12 mouse cellular contexts compared by ENCODE assay signal in the genomic region with DNA sequence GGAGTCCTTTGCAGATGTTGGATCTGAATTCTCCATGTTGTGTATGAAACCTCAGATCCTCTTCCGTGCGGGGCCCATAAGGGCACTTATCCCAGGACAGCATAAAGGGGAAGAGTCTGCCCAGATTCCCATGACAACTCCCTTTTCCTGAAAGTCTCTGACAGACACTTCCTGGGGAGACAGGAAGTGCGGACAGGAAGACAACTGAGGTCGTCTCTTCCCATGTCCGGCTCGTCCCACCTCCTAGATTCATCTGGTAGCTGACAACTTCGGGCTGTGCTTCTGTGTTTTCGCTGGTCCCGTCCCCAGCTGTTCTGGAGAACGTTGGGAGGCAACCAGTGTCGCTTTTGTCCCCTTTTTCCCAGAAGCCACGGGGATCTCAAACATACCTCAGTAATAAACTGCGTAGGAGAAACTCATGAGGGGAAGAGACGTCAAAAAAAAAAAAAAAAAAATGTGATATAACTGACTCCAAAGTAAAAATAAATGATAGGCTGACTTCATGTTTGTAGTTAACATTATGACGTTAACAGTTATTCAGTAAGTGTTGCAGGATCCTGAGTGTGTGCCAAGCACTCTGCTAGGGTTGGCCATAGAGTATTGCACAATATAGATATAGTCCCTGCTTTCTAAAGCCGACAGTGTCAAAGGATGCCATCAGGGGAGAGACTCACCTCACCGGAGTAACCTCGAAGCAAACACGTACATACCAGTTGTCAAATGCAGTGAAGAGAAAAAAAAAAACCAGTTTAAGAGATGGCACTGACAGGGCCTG.
DNase-seq lines count a peak whose midpoint lies in the region; ATAC-seq and TF ChIP-seq lines count a peak whose summit lies in the region.
"Had no signal": no experiment of that assay in that cellular context is flagged by ENCODE, and none has a peak within 500 bp of the region (broad histone marks: within the 10 kb centered on the region; RNA-seq: fewer than 3 reads in every experiment).

No protein-coding gene starts in this region.

- peaks cover 12% of the 10 kb centered on the region for H3K4me1 ChIP-seq in brown adipose tissue, adult 24 weeks (ENCODE audit: control insufficient read depth, insufficient read depth, insufficient read length, low read length)
- H3K4me1 ChIP-seq in liver, postnatal 0 days (ENCODE audit: insufficient read depth): peaks cover 8% of the 10 kb centered on the region

- DNase-seq in heart, adult 8-10 months (ENCODE audit: low spot score): peak; percentile 53
- peak; percentile 38 to 51 for DNase-seq in kidney, adult 8-10 months
- DNase-seq in liver, postnatal 0 days: no peak
- DNase-seq in cerebellum, adult 9-10 months: no peak
- DNase-seq in thymus, postnatal 25 days: no peak
- DNase-seq in testis, postnatal 10 days (ENCODE audit: low spot score): no peak
- DNase-seq in Muller cell, postnatal 12 days (ENCODE audit: inconsistent ontology term): no peak
- DNase-seq: cerebellum, adult 11-12 months; forebrain, postnatal 0 days had no signal

- H3K27ac ChIP-seq in brown adipose tissue, adult 24 weeks (replicated peaks; ENCODE audit: low read depth, low read length): 0 out of 2 replicates have a peak overlapping the region, but pooled peaks have one; percentile 47
- H3K27ac ChIP-seq in liver, postnatal 0 days (ENCODE audit: low read depth): peak overlapping the region; percentile 39; the same call in 1 of the 2 replicates
- H3K27ac ChIP-seq: embryonic facial prominence, embryonic 13.5 days; hindbrain, embryonic 14.5 days had no signal

- no peak for TF ChIP-seq CTCF in liver, postnatal 0 days (IDR thresholded peaks at IDR 0.05; ENCODE audit: low read depth)

- 51% methylated on average over 19 of the region's 19 CpGs for WGBS in liver, postnatal 0 days (ENCODE audit: insufficient replicate concordance)

- peak; percentile 68 for ATAC-seq in liver, postnatal 0 days
- ATAC-seq: forebrain, postnatal 0 days had no signal

- no peaks in the 10 kb centered on the region for H3K9me3 ChIP-seq in liver, postnatal 0 days (ENCODE audit: low read length)
- H3K9me3 ChIP-seq: embryonic facial prominence, embryonic 13.5 days had no signal

- H3K9ac ChIP-seq in liver, postnatal 0 days (replicated peaks): no peak overlapping the region
- H3K9ac ChIP-seq: embryonic facial prominence, embryonic 13.5 days; forebrain, postnatal 0 days; hindbrain, embryonic 14.5 days had no signal

- H3K4me2 ChIP-seq in liver, postnatal 0 days (ENCODE audit: low read depth, low read length): peak overlapping the region; percentile 24; the same call in 1 of the 2 replicates
- H3K4me2 ChIP-seq: embryonic facial prominence, embryonic 13.5 days; hindbrain, embryonic 14.5 days had no signal

- 0 out of 2 replicates have a peak overlapping the region, but pooled peaks have one; percentile 25 for H3K4me3 ChIP-seq in brown adipose tissue, adult 24 weeks (ENCODE audit: insufficient read depth, low read depth, low read length)
- H3K4me3 ChIP-seq in liver, postnatal 0 days (ENCODE audit: low read depth, low read length): no peak overlapping the region
- H3K4me3 ChIP-seq: embryonic facial prominence, embryonic 13.5 days had no signal

- H3K27me3 ChIP-seq in liver, postnatal 0 days (ENCODE audit: insufficient read depth, low read length): no peaks in the 10 kb centered on the region
- H3K27me3 ChIP-seq: embryonic facial prominence, embryonic 13.5 days had no signal

- TF ChIP-seq EP300 in liver, postnatal 0 days (IDR thresholded peaks at IDR 0.05; ENCODE audit: low read depth): no peak

- no peaks in the 10 kb centered on the region for H3K36me3 ChIP-seq in liver, postnatal 0 days (replicated peaks; ENCODE audit: insufficient read depth, low read length)
- H3K36me3 ChIP-seq: embryonic facial prominence, embryonic 13.5 days had no signal

Comparison
In these comparisons a context has a peak if more than half of its experiments do, and no peak if none do; other contexts are left out.
1. DNase-seq: peak in heart, adult 8-10 months (single experiment) and kidney, adult 8-10 months (2 of 2); none in liver, postnatal 0 days (single experiment), cerebellum, adult 9-10 months (single experiment), thymus, postnatal 25 days (single experiment), testis, postnatal 10 days (single experiment) and Muller cell, postnatal 12 days (single experiment).